Mouse (Mus musculus) heart, embryonic 16.5 days (tissue): ENCODE data around the gene 1110004F10Rik. TPM values are rescaled to one million over a fixed set of nuclear protein-coding genes. Genes with fewer than 3 reads are reported as not detected.

Experiments used
- ATAC-seq: fragments of 200-750 bp; cut with Nextera tagmentation; replicated peaks from 2 replicates; pipeline ENCODE4 v1.8.0; 2017; ENCODE audit warnings: moderate number of reproducible peaks; ENCODE audit not compliant: insufficient read depth, low FRiP score; ENCODE audit errors: extremely low read depth
- H3K27ac ChIP-seq: fragments of 300-500 bp; sonication (generic); 2 replicates; pipeline ENCODE4 v1.5.1; 2014; ENCODE audit warnings: mild to moderate bottlenecking, low read length, control low read depth, moderate library complexity
- H3K27me3 ChIP-seq: fragments of 300-500 bp; sonication (generic); 2 replicates; pipeline ENCODE4 v1.6.1; 2014; ENCODE audit warnings: low read length, mixed read lengths; ENCODE audit not compliant: control insufficient read depth, insufficient read depth
- H3K36me3 ChIP-seq: fragments of 300-500 bp; sonication (generic); 2 replicates; pipeline ENCODE4 v1.6.1; 2014; ENCODE audit not compliant: control insufficient read depth, insufficient read depth
- H3K4me1 ChIP-seq: fragments of 300-500 bp; sonication (generic); 2 replicates; pipeline ENCODE4 v1.6.1; 2014; ENCODE audit warnings: low read length, mixed read lengths; ENCODE audit not compliant: control insufficient read depth, insufficient read depth
- H3K4me2 ChIP-seq: fragments of 300-500 bp; sonication (generic); 2 replicates; pipeline ENCODE4 v1.6.1; 2014; ENCODE audit warnings: low read depth, mild to moderate bottlenecking, control low read depth, low read length
- H3K4me3 ChIP-seq: fragments of 300-500 bp; sonication (generic); 2 replicates; pipeline ENCODE4 v1.5.1; 2014; ENCODE audit warnings: mild to moderate bottlenecking, control low read depth, low read length
- H3K9ac ChIP-seq: fragments of 300-500 bp; sonication (generic); 2 replicates; pipeline ENCODE4 v1.6.1; 2014; ENCODE audit warnings: low read length, control low read depth
- H3K9me3 ChIP-seq: fragments of 300-500 bp; sonication (generic); replicated peaks from 2 replicates; pipeline ENCODE4 v1.6.1; 2016; ENCODE audit warnings: low read length; ENCODE audit not compliant: control insufficient read depth
- whole genome bisulfite sequencing: fragments of 180-500 bp; shearing (Covaris S2); extraction: QIAGEN DNeasy Blood & Tissue Kit; methylation state at CpG from one replicate; pipeline ENCODE4 v1.1.7; 2014; 5-methylcytosine and 5-hydroxymethylcytosine counted together
- polyA plus RNA-seq: library from polyadenylated mRNA; unstranded; fragments of >200 nt; fragmentation: Nextera tagmentation; extraction: Ambion mirVana; gene quantifications from 2 replicates; pipeline ENCODE4 v1.2.1, GENCODE M21; 2015

The 1110004F10Rik gene
- 168 and 184 TPM in 2 replicates for polyA plus RNA-seq

GRCm38 (mm10) chr7:116039196-116039537 is at the start of gene 1110004F10Rik:
Gene 1110004F10Rik (plus strand): TSS chr7:116039397.
- Histone ChIP-seq H3K9me3 (no peaks in the 10 kb centered on the region), H3K4me2 (peak within 1 kb of the TSS; percentile 98), H3K36me3 (no peaks in the 10 kb centered on the region), H3K27ac (no peak within 1 kb of the TSS), H3K27me3 (peaks cover 24% of the 10 kb centered on the region), H3K4me1 (peaks cover 11% of the 10 kb centered on the region), H3K9ac (peak within 1 kb of the TSS; percentile 66), H3K4me3 (peak within 1 kb of the TSS; percentile 58)
- WGBS = under 1% methylated on average over 11 of the region's 11 CpGs
- no peak for ATAC-seq

- H3K9ac ChIP-seq = no peak overlapping the region
- no peaks in the 10 kb centered on the region for H3K27me3 ChIP-seq
- H3K27ac ChIP-seq = no peak overlapping the region
- H3K4me2 ChIP-seq = no peak overlapping the region
- no peak for ATAC-seq
- H3K9me3 ChIP-seq = no peaks in the 10 kb centered on the region
- H3K36me3 ChIP-seq = no peaks in the 10 kb centered on the region
- 0 out of 2 replicates have a peak, but pooled peaks cover 3% of the 10 kb centered on the region for H3K4me1 ChIP-seq
- H3K4me3 ChIP-seq = no peak overlapping the region
- WGBS = 85% methylated on average over 4 of the region's 4 CpGs
These were observed 36.5 kb upstream of the 1110004F10Rik start for GRCm38 (mm10) chr7:116002726-116003125.

- WGBS = 29% methylated on average over 3 of the region's 3 CpGs
- no peak for ATAC-seq
- Histone ChIP-seq H3K27me3 (no peaks in the 10 kb centered on the region; the same call in 1 of the 2 replicates), H3K36me3 (no peaks in the 10 kb centered on the region), H3K4me2 (peak overlapping the region; percentile 84), H3K4me3 (peak overlapping the region; percentile 81), H3K4me1 (peaks cover 10% of the 10 kb centered on the region), H3K9ac (peak overlapping the region; percentile 95), H3K27ac (peak overlapping the region; percentile 96), H3K9me3 (no peaks in the 10 kb centered on the region)
These were observed 9.2 kb upstream of the 1110004F10Rik start for GRCm38 (mm10) chr7:116029991-116030390.

- WGBS = 8% methylated on average over 26 of the region's 26 CpGs
- peak; percentile 44 for ATAC-seq
- H3K4me2 ChIP-seq = peak overlapping the region; percentile 84
These were observed 8.4 kb upstream of the 1110004F10Rik start for GRCm38 (mm10) chr7:116030597-116031387.

GRCm38 (mm10) chr7:116031388-116031717 is 7.8 kb upstream of the 1110004F10Rik start:
- Histone ChIP-seq H3K36me3 (no peaks in the 10 kb centered on the region), H3K4me1 (peaks cover 11% of the 10 kb centered on the region), H3K9me3 (no peaks in the 10 kb centered on the region), H3K9ac (peak overlapping the region; percentile 95), H3K4me2 (peak overlapping the region; percentile 84), H3K4me3 (peak overlapping the region; percentile 81), H3K27ac (peak overlapping the region; percentile 96), H3K27me3 (peaks cover 13% of the 10 kb centered on the region)
- under 1% methylated on average over 14 of the region's 14 CpGs for WGBS
- ATAC-seq = no peak

More at GRCm38 (mm10) chr7:116030597-116031387, 8.4 kb upstream of the 1110004F10Rik start:
- Histone ChIP-seq H3K9me3 (no peaks in the 10 kb centered on the region), H3K36me3 (no peaks in the 10 kb centered on the region), H3K27me3 (peaks cover 7% of the 10 kb centered on the region), H3K4me3 (peak overlapping the region; percentile 81), H3K4me1 (peaks cover 11% of the 10 kb centered on the region), H3K27ac (peak overlapping the region; percentile 96), H3K9ac (peak overlapping the region; percentile 95)

GRCm38 (mm10) chr7:116031718-116032595 is 7.2 kb upstream of the 1110004F10Rik start:
- no peak; the same call in 1 of the 2 replicates for ATAC-seq
- peak overlapping the region; percentile 96 for H3K27ac ChIP-seq
- H3K4me1 ChIP-seq = peaks cover 11% of the 10 kb centered on the region
- H3K36me3 ChIP-seq = no peaks in the 10 kb centered on the region
- H3K4me3 ChIP-seq = peak overlapping the region; percentile 81
- H3K9ac ChIP-seq = peak overlapping the region; percentile 95
- H3K4me2 ChIP-seq = peak overlapping the region; percentile 84
- under 1% methylated on average over 65 of the region's 65 CpGs for WGBS
- H3K9me3 ChIP-seq = no peaks in the 10 kb centered on the region
- peaks cover 19% of the 10 kb centered on the region for H3K27me3 ChIP-seq

GRCm38 (mm10) chr7:116032596-116033307 is 6.4 kb upstream of the 1110004F10Rik start:
- Histone ChIP-seq H3K9ac (peak overlapping the region; percentile 95), H3K27ac (peak overlapping the region; percentile 97), H3K36me3 (no peaks in the 10 kb centered on the region), H3K4me1 (peaks cover 11% of the 10 kb centered on the region), H3K9me3 (no peaks in the 10 kb centered on the region), H3K4me3 (peak overlapping the region; percentile 81), H3K4me2 (peak overlapping the region; percentile 84), H3K27me3 (peaks cover 24% of the 10 kb centered on the region)
- 0% methylated on average over 11 of the region's 11 CpGs for WGBS
- 0 out of 2 replicates have a peak, but pooled peaks have one; percentile 11 for ATAC-seq

- H3K36me3 ChIP-seq = no peaks in the 10 kb centered on the region
- H3K9ac ChIP-seq = peak overlapping the region; percentile 75
- H3K4me1 ChIP-seq = peaks cover 14% of the 10 kb centered on the region
- peaks cover 24% of the 10 kb centered on the region for H3K27me3 ChIP-seq
- H3K27ac ChIP-seq = peak overlapping the region; percentile 97
- ATAC-seq = peak; percentile 52
- no peaks in the 10 kb centered on the region for H3K9me3 ChIP-seq
- H3K4me2 ChIP-seq = peak overlapping the region; percentile 84
- peak overlapping the region; percentile 81 for H3K4me3 ChIP-seq
- under 1% methylated on average over 51 of the region's 54 CpGs for WGBS
These were observed 5.6 kb upstream of the 1110004F10Rik start for GRCm38 (mm10) chr7:116033371-116034241.
